Mouse (Mus musculus) ES-E14 (cell line): ENCODE measurements around the gene Fam114a2.

Experiments used
- CHD2 ChIP-seq: IDR thresholded peaks from 2 replicates; pipeline ENCODE4 v1.6.1; 2014; ENCODE audit warnings: mild to moderate bottlenecking, low read depth, low read length, inconsistent platforms
- MAFK ChIP-seq: IDR thresholded peaks from 2 replicates; pipeline ENCODE4 v1.6.1; 2014; ENCODE audit warnings: mild to moderate bottlenecking, low read depth, low read length, inconsistent platforms; ENCODE audit not compliant: insufficient read depth
- ZC3H11A ChIP-seq: IDR thresholded peaks from 2 replicates; pipeline ENCODE4 v1.6.1; 2012; ENCODE audit warnings: low read depth, mild to moderate bottlenecking, inconsistent platforms, low read length, borderline replicate concordance
- ZNF384 ChIP-seq: IDR thresholded peaks from 2 replicates; pipeline ENCODE4 v1.6.1; 2012; ENCODE audit warnings: low read depth, low read length, inconsistent platforms

- TF ChIP-seq MAFK (no peak), ZC3H11A (no peak), CHD2 (no peak), ZNF384 (no peak)
Measured at GRCm38 (mm10) chr11:57503155-57503554, 15.3 kb downstream of the Fam114a2 start.
